Mouse (Mus musculus) testis, adult 2 months (tissue): ENCODE measurements around the gene Tm2d1.

Source experiments
- CTCF ChIP-seq: fragments of 200-500 bp; IDR thresholded peaks from 2 replicates; pipeline ENCODE4 v1.5.1; 2012; ENCODE audit warnings: low read depth, mild to moderate bottlenecking, inconsistent platforms, low read length, moderate library complexity; ENCODE audit not compliant: control insufficient read depth, insufficient read depth, insufficient replicate concordance
- POLR2A ChIP-seq: fragments of 200-500 bp; IDR thresholded peaks from 2 replicates; pipeline ENCODE4 v1.6.1; 2012; ENCODE audit warnings: low read depth, mild to moderate bottlenecking, inconsistent platforms, low read length, moderate library complexity; ENCODE audit not compliant: control insufficient read depth

- TF ChIP-seq CTCF: no peak
- no peak for TF ChIP-seq POLR2A
These were observed 43.0 kb downstream of the Tm2d1 start for GRCm38 (mm10) chr4:98339992-98340564.
